Mouse (Mus musculus) embryonic fibroblast, embryonic 13.5 days (primary cell): ENCODE measurements at regions not wholly inside any gene's neighbourhood (a gene's known extent, or its start where the extent isn't known, plus 50 kb on each side); places are given as distances from the start of the nearest gene placed in this dataset.

Experiments used
- CTCF ChIP-seq: IDR thresholded peaks from 2 replicates; pipeline ENCODE4 v1.5.1; 2011; ENCODE audit warnings: mild to moderate bottlenecking, control low read depth, low read length, moderate library complexity, borderline replicate concordance; ENCODE audit not compliant: insufficient read depth
- POLR2A ChIP-seq: IDR thresholded peaks from 2 replicates; pipeline ENCODE4 v1.6.1; 2011; ENCODE audit warnings: low read depth, mild to moderate bottlenecking, control low read depth, low read length, moderate library complexity

DNA sequence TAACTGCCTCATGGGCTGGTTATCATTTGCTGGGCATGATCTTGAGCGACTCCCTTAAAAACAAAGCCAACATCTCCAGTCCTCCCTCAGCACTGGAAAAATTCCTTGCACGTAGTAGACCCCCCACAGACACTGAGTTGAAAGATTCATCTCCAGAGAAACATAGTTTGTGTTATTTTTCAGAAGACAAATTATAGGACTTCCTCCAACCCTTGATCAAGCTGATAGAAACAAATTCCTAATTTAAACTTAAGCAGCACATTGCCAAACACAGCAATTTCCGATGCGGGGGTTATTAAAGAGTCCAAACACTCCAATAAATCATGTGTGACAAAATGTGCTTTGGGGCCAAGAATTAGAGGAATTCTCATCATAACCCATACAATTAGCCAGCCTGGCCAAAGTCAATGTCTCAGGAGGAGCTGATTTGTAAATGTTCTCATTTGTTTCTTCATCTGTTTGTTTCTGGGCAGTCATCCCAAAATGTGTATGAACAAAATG is 205.7 kb upstream of the Ipo5 start:
- no peak for TF ChIP-seq CTCF
- TF ChIP-seq POLR2A: no peak
